Mouse (Mus musculus): ENCODE results near the gene Csde1. TPM values are rescaled to one million over a fixed set of nuclear protein-coding genes. Genes with fewer than 3 reads are reported as not detected.
A peak's percentile ranks its signal among the peaks of the same experiment; 100 is the strongest.

Gene Csde1
- polyA plus RNA-seq, 1 experiment from 2014 or later, result 496 TPM

- H3K9me3 ChIP-seq (ENCODE audit: control insufficient read depth, low read length), result no peaks in the 10 kb centered on the region
- H3K4me3 ChIP-seq (ENCODE audit: low read length), result peak within 1 kb of the TSS; percentile 69
- H3K27ac ChIP-seq (ENCODE audit: low read depth, low read length), result peak within 1 kb of the TSS; percentile 88
- H3K4me1 ChIP-seq (ENCODE audit: control insufficient read depth, insufficient read depth, low read length), result no peaks in the 10 kb centered on the region
- peak; percentile 98 for ATAC-seq (ENCODE audit: low FRiP score, low TSS enrichment)
- peaks cover 24% of the 10 kb centered on the region for H3K36me3 ChIP-seq (ENCODE audit: control insufficient read depth, insufficient read depth, low read length)
- H3K9ac ChIP-seq (ENCODE audit: low read depth, low read length), result peak within 1 kb of the TSS; percentile 85
- under 1% methylated on average over 43 of the region's 60 CpGs for WGBS
- H3K27me3 ChIP-seq (ENCODE audit: control insufficient read depth, insufficient read depth, low read length), result no peaks in the 10 kb centered on the region
- peak within 1 kb of the TSS; percentile 65 for H3K4me2 ChIP-seq (replicated peaks; ENCODE audit: low read depth, low read length)
Measured at GRCm38 (mm10) chr3:102995605-102996321, 24.5 kb upstream of the Csde1 start, which contains the start of gene Sike1. TSS of gene Sike1 (plus strand) at chr3:102995708.

DNA sequence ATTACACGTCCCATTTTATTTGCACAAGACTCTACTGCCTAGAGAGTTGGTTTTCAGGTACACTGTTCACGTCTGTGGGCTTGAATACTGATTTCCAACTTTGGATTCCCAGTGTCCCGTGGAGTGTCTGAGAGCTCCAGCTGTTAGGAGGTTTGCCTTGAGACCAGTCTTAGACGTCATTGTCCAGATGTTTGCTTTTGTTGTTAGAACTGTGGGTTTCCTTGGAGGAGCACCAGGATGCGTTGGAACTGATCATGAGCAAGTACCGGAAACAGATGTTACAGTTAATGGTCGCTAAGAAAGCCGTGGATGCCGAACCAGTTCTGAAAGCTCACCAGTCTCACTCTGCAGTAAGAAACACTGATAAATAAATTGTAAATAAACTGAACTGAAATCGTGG is 23.2 kb upstream of the Csde1 start:
- Histone ChIP-seq H3K36me3 (ENCODE audit: control insufficient read depth, insufficient read depth, low read length) (peaks cover 30% of the 10 kb centered on the region), H3K4me2 (replicated peaks; ENCODE audit: low read depth, low read length) (no peak overlapping the region), H3K9me3 (ENCODE audit: control insufficient read depth, low read length) (no peaks in the 10 kb centered on the region), H3K4me3 (ENCODE audit: low read length) (no peak overlapping the region), H3K9ac (ENCODE audit: low read depth, low read length) (no peak overlapping the region), H3K27ac (ENCODE audit: low read depth, low read length) (no peak overlapping the region), H3K4me1 (ENCODE audit: control insufficient read depth, insufficient read depth, low read length) (no peaks in the 10 kb centered on the region), H3K27me3 (ENCODE audit: control insufficient read depth, insufficient read depth, low read length) (no peaks in the 10 kb centered on the region)
- 76% methylated on average over 10 of the region's 10 CpGs for WGBS
- no peak for ATAC-seq (ENCODE audit: low FRiP score, low TSS enrichment)

DNA sequence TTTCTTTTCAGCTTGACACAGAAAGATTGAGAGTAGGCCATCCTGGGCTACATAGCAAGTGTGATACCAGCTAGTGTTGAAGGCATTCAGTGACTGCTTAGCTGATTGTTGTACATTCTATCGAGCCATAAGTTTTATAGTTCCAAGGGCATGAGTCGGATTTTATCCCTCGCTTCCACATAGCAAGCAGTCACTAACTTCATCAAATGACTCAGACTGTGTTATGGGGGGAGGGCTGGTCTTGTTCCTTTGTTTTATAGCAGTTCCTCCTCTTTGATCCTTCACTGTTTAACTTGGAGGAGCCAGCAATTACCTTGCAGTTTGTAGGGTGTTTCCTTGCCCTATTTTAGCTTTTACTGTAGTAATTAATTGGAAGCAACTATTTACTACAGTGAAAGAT is 22.6 kb upstream of the Csde1 start:
- no peak overlapping the region for H3K4me3 ChIP-seq (ENCODE audit: low read length)
- H3K4me1 ChIP-seq (ENCODE audit: control insufficient read depth, insufficient read depth, low read length), result no peaks in the 10 kb centered on the region
- ATAC-seq (ENCODE audit: low FRiP score, low TSS enrichment), result no peak
- H3K9ac ChIP-seq (ENCODE audit: low read depth, low read length), result no peak overlapping the region
- H3K36me3 ChIP-seq (ENCODE audit: control insufficient read depth, insufficient read depth, low read length), result peaks cover 35% of the 10 kb centered on the region
- H3K9me3 ChIP-seq (ENCODE audit: control insufficient read depth, low read length), result no peaks in the 10 kb centered on the region
- 52% methylated on average over 3 of the region's 3 CpGs for WGBS
- no peaks in the 10 kb centered on the region for H3K27me3 ChIP-seq (ENCODE audit: control insufficient read depth, insufficient read depth, low read length)
- no peak overlapping the region for H3K4me2 ChIP-seq (replicated peaks; ENCODE audit: low read depth, low read length)
- H3K27ac ChIP-seq (ENCODE audit: low read depth, low read length), result no peak overlapping the region

DNA sequence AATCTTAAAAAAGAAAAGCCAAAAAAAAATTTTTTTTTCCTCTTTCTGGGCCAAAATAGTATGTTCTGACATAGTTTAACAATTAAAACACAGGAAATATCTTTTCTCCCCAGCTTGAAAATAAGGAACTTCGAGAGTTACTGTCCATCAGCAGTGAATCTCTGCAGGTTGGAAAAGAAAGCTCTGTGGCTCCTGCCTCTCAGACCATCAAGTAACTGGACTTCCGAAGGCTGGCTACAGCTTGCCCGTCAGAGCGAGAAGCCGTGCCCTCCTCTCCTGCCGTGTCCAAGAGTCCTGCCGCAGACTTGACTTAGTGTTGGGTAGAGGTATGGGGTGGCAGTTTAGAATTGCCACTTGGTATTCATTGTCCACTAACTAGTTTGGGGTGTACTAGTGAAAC is 18.6 kb upstream of the Csde1 start:
- no peak for ATAC-seq (ENCODE audit: low FRiP score, low TSS enrichment)
- WGBS, result 98% methylated on average over 7 of the region's 7 CpGs

GRCm38 (mm10) chr3:103017350-103017749 is 2.9 kb upstream of the Csde1 start:
- no peak overlapping the region for H3K27ac ChIP-seq (ENCODE audit: low read depth, low read length)
- no peaks in the 10 kb centered on the region for H3K9me3 ChIP-seq (ENCODE audit: control insufficient read depth, low read length)
- no peaks in the 10 kb centered on the region for H3K36me3 ChIP-seq (ENCODE audit: control insufficient read depth, insufficient read depth, low read length)
- 68% methylated on average over 2 of the region's 2 CpGs for WGBS
- H3K27me3 ChIP-seq (ENCODE audit: control insufficient read depth, insufficient read depth, low read length), result no peaks in the 10 kb centered on the region
- peaks cover 12% of the 10 kb centered on the region; the same call in 1 of the 2 replicates for H3K4me1 ChIP-seq (ENCODE audit: control insufficient read depth, insufficient read depth, low read length)
- no peak overlapping the region for H3K4me3 ChIP-seq (ENCODE audit: low read length)
- H3K4me2 ChIP-seq (replicated peaks; ENCODE audit: low read depth, low read length), result no peak overlapping the region
- no peak for ATAC-seq (ENCODE audit: low FRiP score, low TSS enrichment)
- no peak overlapping the region for H3K9ac ChIP-seq (ENCODE audit: low read depth, low read length)

More for the DNA sequence above, 18.6 kb upstream of the Csde1 start:
- H3K4me2 ChIP-seq (replicated peaks; ENCODE audit: low read depth, low read length), result no peak overlapping the region
- peaks cover 42% of the 10 kb centered on the region for H3K36me3 ChIP-seq (ENCODE audit: control insufficient read depth, insufficient read depth, low read length)
- no peak overlapping the region for H3K27ac ChIP-seq (ENCODE audit: low read depth, low read length)
- H3K27me3 ChIP-seq (ENCODE audit: control insufficient read depth, insufficient read depth, low read length), result no peaks in the 10 kb centered on the region
- H3K4me1 ChIP-seq (ENCODE audit: control insufficient read depth, insufficient read depth, low read length), result no peaks in the 10 kb centered on the region
- H3K4me3 ChIP-seq (ENCODE audit: low read length), result no peak overlapping the region
- no peaks in the 10 kb centered on the region for H3K9me3 ChIP-seq (ENCODE audit: control insufficient read depth, low read length)
- H3K9ac ChIP-seq (ENCODE audit: low read depth, low read length), result no peak overlapping the region

GRCm38 (mm10) chr3:103019462-103019861 is 764 bp upstream of the Csde1 start:
- peak overlapping the region; percentile 90; the same call in 1 of the 2 replicates for H3K27ac ChIP-seq (ENCODE audit: low read depth, low read length)
- H3K4me3 ChIP-seq (ENCODE audit: low read length), result no peak overlapping the region; the same call in 1 of the 2 replicates
- 92% methylated on average over 2 of the region's 2 CpGs for whole genome bisulfite sequencing
- no peaks in the 10 kb centered on the region for H3K36me3 ChIP-seq (ENCODE audit: control insufficient read depth, insufficient read depth, low read length)
- no peaks in the 10 kb centered on the region for H3K27me3 ChIP-seq (ENCODE audit: control insufficient read depth, insufficient read depth, low read length)
- H3K9ac ChIP-seq (ENCODE audit: low read depth, low read length), result no peak overlapping the region; the same call in 1 of the 2 replicates
- no peak for ATAC-seq (ENCODE audit: low FRiP score, low TSS enrichment)
- H3K4me1 ChIP-seq (ENCODE audit: control insufficient read depth, insufficient read depth, low read length), result peaks cover 16% of the 10 kb centered on the region; the same call in 1 of the 2 replicates
- no peaks in the 10 kb centered on the region for H3K9me3 ChIP-seq (ENCODE audit: control insufficient read depth, low read length)
- H3K4me2 ChIP-seq (replicated peaks; ENCODE audit: low read depth, low read length), result peak overlapping the region; percentile 45

DNA sequence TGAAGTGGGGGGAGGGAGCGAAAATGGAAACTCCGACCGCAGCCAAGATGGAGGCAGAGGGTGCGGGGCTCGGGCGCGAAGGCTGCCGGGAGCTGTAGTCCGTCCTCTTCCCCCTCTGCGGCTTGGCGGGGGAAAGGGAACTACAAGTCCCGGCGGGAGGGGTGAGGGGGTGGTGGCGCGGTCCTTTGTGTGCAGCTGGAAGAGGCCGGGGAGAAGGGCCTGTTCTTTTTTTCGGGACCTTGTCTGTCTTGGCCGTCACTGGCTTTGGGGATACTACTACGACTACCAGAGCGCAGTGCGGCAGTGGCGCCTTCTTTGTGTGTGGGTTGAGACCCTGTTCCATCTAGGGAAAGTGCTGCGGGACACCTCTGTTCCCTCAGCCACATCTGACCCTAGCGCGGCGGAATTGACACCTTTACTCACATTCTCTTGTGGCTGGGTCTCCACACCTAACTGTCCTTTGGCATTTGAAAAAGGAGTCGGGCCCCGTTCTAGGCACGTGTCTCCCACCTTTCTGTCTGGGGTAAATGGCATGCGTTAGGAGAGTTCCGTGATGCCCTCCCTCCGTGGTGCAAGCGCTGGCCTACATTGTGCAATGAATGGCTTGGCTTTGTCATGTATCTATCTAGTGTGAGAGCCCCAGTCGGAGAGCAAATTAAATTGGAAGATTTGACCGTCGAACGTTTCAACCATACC is 865 bp downstream of the Csde1 start:
- peak overlapping the region; percentile 90 for H3K9ac ChIP-seq (ENCODE audit: low read depth, low read length)
- under 1% methylated on average over 36 of the region's 37 CpGs for WGBS

DNA sequence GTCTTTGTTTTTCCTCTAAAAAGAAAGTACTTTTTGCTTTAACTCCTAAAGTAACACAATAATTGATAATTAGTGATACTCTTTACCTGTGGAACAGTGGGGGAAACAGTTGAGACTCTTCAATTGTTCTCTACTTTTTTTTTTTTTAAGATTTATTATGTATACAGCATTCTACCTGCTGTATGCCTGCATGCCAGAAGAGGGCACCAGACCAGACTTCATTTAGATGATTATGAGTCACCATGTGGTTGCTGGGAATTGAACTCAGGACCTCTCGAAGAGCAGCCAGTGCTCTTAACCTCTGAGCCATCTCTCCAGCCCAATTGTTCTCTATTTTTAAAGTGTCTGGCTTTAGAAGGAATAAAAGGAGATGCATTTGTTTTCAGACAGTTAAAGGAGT is 5.9 kb downstream of the Csde1 start:
- Histone ChIP-seq H3K36me3 (ENCODE audit: control insufficient read depth, insufficient read depth, low read length) (peaks cover 29% of the 10 kb centered on the region), H3K27ac (ENCODE audit: low read depth, low read length) (no peak overlapping the region), H3K9me3 (ENCODE audit: control insufficient read depth, low read length) (no peaks in the 10 kb centered on the region), H3K4me2 (replicated peaks; ENCODE audit: low read depth, low read length) (no peak overlapping the region), H3K9ac (ENCODE audit: low read depth, low read length) (no peak overlapping the region), H3K27me3 (ENCODE audit: control insufficient read depth, insufficient read depth, low read length) (no peaks in the 10 kb centered on the region), H3K4me1 (ENCODE audit: control insufficient read depth, insufficient read depth, low read length) (peaks cover 11% of the 10 kb centered on the region; the same call in 1 of the 2 replicates), H3K4me3 (ENCODE audit: low read length) (no peak overlapping the region)
- no peak for ATAC-seq (ENCODE audit: low FRiP score, low TSS enrichment)
- 90% methylated on average over 1 of the region's 1 CpGs for WGBS

More for the DNA sequence above, 865 bp downstream of the Csde1 start:
- H3K4me1 ChIP-seq (ENCODE audit: control insufficient read depth, insufficient read depth, low read length), result peaks cover 16% of the 10 kb centered on the region; the same call in 1 of the 2 replicates
- peak overlapping the region; percentile 69 for H3K4me2 ChIP-seq (replicated peaks; ENCODE audit: low read depth, low read length)
- H3K27ac ChIP-seq (ENCODE audit: low read depth, low read length), result peak overlapping the region; percentile 90
- no peaks in the 10 kb centered on the region for H3K36me3 ChIP-seq (ENCODE audit: control insufficient read depth, insufficient read depth, low read length)
- H3K9me3 ChIP-seq (ENCODE audit: control insufficient read depth, low read length), result no peaks in the 10 kb centered on the region
- H3K27me3 ChIP-seq (ENCODE audit: control insufficient read depth, insufficient read depth, low read length), result no peaks in the 10 kb centered on the region
- H3K4me3 ChIP-seq (ENCODE audit: low read length), result peak overlapping the region; percentile 75
- ATAC-seq (ENCODE audit: low FRiP score, low TSS enrichment), result peak; percentile 96

DNA sequence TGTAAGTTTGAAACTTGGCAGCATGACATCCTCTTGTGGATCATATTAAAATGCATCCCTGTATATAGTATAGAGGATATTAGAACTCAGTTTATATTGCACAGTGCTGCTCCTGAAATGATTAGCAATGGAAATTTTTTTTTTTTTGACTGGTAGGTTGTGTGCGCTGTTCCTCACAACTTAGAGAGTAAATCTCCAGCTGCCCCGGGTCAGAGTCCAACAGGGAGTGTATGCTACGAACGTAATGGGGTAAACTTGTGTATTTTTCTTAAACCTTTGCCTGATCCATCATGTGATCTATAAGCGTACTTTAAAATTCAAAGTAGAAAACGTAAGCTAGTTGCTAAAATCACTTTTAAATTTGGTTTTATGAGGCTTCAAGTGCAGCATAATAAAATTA is 20.1 kb downstream of the Csde1 start:
- no peaks in the 10 kb centered on the region for H3K9me3 ChIP-seq (ENCODE audit: control insufficient read depth, low read length)
- H3K27ac ChIP-seq (ENCODE audit: low read depth, low read length), result no peak overlapping the region
- H3K4me1 ChIP-seq (ENCODE audit: control insufficient read depth, insufficient read depth, low read length), result no peaks in the 10 kb centered on the region
- H3K9ac ChIP-seq (ENCODE audit: low read depth, low read length), result no peak overlapping the region
- WGBS, result 93% methylated on average over 6 of the region's 6 CpGs
- no peak overlapping the region for H3K4me2 ChIP-seq (replicated peaks; ENCODE audit: low read depth, low read length)
- no peak for ATAC-seq (ENCODE audit: low FRiP score, low TSS enrichment)
- H3K27me3 ChIP-seq (ENCODE audit: control insufficient read depth, insufficient read depth, low read length), result no peaks in the 10 kb centered on the region
- no peak overlapping the region for H3K4me3 ChIP-seq (ENCODE audit: low read length)
- H3K36me3 ChIP-seq (ENCODE audit: control insufficient read depth, insufficient read depth, low read length), result peaks cover 69% of the 10 kb centered on the region

All from kidney, embryonic 14.5 days (tissue).